Mouse (Mus musculus) cerebellum, postnatal 25 days (tissue): ENCODE data around the gene Alox8.

Experiments
- DNase-seq, 2 experiments: peaks; one replicate each; pipeline ENCODE4 v3.0.0; 2021; ENCODE audit warnings: mixed read lengths in 2 of 2

Alox8 gene

DNA sequence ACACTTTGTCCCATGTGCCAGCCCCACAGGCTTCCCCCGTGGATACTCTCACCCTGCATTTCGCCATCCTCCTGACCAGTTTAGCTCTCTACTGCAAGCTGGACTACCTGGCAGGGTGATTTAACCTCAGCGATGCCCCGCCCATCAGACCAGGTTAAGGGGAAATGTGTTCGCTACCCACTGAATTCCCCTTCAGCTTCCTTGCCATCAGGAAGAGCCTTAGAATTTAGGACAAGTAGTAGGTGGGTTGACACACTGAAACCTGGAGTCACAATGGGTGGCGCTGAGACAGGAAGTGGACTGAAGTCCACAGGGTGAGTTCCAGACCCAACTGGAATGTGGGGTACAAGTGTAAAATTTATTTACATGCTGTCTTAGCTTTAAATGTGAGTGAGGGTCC lies at the start of gene Alox8:
Gene Alox8 (minus strand): TSS at position 101 of the 400 bp plus-strand sequence.
- DNase-seq, result peak; percentile 17 to 24

DNA sequence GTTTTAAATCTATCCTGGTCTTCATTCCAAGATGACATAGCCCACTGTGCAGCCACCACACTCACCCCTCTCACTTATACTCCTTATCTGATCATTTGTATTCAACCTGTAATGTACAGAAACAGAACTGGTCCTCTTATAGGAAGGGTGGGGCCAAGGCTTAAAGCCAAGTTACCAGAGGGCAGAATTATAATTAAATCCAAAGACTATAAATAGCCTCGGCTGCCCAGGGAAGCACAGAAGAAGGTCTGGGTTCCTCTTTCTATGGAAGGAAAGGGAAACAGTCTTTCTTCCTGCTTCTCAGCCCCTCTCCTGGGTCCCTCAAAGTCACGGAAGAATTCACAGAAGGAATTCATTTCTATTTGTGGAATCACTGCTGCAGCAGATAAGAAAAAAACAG lies 48.0 kb upstream of the Alox8 start:
- DNase-seq, result no peak

DNA sequence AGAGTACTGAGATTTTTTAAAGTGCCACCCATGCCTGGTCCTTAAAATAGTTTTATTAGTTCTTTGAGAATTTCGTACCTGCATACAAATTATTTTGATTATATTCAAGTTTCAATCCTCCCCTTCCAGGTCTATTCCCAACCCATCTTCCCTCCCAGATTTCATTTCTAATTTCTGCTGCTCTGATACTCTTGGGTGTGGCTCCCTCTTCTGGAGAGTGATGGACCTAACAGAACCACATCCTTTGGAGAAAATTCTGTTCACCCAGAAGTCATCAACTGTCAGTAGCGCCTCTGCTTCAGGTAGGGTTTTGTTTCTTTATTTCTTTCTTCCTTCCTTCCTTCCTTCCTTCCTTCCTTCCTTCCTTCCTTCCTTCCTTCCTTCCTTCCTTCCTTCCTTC lies 47.3 kb upstream of the Alox8 start:
- DNase-seq, result peak; percentile 53 to 76

DNA sequence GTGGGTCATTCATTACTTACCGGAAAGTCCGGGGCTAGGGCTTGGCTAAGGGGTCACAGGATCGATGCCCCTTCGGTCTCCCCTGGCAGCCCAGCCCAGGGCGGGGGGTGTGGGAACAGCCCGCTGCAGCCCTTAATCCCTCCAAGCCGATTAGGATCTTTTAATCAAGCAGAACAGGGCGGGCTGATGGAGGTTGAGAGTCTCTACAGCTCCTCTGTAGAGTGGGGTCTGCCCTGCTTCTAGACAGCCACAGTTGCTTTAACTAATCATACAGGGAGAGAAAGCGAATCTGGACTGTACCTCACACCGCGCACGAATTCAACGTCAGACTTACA lies 39.2 kb upstream of the Alox8 start, which contains the start of gene Gucy2e:
Gene Gucy2e (minus strand): TSS at position 111 of the 335 bp plus-strand sequence.
- no peak for DNase-seq

DNA sequence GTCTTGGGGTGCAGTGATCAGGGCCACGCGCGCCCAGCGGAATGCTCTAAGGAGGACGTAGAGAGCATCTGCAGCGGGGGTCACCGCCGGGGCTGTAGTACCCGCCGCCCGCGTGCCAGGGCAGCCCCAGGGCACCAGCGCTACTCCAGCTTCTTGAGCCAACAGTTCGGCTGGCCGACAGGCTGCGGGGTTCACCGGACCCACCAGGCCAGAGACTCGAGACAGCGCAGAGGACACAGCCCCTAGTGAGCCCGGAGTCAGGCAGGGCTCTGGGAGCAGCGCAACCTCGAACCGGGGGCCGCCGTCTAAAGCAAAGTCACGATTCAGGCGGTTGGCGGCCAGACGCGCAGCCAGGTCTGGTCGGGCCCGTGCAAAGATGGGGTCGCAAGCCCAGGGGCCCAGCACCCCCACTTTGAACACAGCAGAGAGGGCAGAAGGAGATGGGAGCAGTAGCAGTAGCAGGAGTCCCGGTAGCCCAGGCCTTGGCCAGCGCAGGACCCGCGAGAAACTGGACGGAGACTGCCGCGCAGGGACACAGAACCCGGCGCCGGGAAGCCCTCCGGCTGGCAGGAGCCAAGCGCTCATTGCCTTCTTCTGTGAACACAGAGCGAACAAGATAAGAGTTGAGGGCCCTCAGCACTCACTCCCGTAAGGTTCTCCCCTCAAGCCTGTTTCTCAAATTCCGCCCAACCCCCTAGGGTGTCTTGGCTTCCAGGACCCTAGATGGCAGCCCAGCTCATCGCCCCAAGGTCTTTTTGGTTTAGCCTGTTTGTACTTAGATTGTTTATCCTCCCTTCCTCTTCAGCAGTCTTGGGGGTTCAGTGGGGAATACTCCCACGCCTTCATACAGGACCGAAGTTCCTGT lies 38.6 kb upstream of the Alox8 start:
- peak in 1 of 2 experiments; percentile 48 for DNase-seq

DNA sequence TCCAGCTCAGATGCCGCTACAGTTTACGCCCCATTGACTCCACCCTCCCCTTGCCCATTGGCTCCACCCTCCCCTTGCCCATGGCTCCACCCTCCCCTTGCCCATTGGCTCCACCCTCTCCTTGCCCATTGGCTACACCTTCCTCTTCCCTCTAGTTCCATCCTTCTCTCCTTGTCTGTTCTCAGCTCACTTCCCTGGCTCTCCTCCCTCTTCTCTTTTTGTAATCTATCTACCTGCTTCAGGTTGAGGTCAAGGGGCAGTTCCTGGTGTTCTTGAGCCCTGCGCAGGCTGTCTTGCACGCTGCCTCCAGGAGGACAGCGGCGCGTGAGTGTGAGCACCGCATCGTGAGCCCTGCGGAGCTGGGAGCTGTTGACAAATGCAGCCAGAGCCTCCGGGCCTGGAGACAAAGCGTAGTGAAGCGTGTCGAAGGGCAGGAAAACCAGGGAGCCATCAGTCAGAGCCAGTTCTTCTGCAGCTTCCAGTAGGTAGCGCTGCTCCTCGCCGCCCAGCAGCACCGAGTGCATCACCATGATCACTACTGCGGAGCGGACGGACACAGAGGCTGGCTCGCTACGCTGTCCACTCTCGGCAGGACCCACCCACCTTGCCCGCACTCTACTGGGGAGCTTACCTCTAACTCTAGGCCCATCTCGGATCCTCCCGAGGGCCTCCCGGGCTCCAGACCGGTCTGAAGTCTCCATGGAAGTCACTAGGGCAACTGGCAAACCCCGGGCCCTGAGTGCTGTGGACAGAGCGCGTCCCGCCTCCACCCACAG lies 37.8 kb upstream of the Alox8 start:
- peak; percentile 85 to 90 for DNase-seq

DNA sequence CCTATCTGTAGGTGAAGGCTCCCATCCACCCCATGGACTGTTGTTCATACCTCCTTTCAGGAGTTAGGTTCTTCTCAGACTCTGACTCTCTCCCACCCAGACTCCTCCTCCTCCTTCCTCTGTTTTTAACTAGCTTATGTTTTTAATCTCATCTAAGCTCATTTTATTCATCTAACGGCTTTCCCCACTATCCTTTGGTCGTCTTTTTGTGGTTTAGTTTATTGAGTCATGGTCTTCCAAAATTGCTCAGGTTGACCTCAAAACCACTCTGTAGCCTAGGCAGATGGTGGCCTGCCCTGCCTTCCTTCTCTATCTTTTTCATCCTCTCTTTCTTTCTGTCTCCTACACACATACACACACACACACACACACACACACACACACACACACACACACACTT lies 35.5 kb upstream of the Alox8 start:
- no peak for DNase-seq

DNA sequence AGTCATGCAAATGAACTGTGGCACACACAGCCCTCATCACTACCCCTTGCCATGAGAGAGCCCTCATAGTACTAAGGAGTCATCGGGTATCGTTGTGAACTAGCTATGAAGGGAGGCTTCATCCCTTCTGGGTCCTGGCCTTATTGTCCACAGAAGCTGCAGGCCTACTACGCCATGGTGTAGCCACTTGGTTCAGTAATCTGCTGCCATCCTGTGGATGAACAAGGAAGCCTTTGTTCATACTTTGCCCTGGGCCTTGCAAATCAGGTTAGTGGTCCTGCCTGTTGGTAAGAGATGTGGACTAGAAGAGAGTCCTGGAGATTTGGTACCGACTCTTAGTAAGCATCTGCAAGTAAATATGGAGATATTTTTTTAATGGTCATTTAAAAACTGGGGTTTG lies 32.8 kb upstream of the Alox8 start:
- no peak for DNase-seq

DNA sequence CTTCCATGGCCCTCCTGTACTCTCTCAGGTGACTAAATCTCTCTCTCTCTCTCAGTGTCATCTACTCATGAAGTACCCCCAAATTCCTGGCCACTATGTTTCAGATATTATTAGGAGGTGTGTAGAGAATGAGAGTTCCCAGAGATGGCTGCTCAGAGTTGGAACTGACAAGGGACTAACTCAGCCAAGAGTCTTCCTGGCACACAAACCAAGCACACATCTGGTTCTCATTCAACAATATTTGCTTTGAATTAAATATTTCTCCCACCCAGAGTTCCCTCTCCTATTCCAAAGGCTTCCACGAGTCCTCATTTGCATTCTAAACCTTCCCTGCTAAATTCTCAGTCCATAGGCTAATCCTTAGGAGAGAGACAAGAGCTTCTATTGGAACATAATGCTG lies 28.1 kb upstream of the Alox8 start:
- DNase-seq, result no peak

DNA sequence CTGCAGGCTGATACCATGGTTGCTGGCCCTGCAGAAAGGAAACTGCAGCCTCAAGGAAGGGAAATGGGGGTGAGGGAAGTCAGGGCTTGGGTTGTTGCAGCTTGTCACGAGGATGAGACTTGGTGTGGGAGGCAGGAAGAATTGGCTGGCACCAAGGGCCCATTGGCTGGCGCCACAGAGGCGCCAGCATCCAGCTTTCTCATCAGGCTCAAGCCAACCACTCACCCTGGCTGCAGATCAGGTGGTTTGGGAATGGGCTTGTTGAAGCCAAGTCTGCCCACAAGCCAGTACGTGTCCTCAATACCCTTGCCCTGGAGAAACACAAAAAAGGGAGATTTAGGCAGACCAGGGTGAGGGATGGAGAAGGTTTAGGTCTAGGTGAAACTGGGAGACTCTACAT lies 25.5 kb upstream of the Alox8 start:
- no peak for DNase-seq

DNA sequence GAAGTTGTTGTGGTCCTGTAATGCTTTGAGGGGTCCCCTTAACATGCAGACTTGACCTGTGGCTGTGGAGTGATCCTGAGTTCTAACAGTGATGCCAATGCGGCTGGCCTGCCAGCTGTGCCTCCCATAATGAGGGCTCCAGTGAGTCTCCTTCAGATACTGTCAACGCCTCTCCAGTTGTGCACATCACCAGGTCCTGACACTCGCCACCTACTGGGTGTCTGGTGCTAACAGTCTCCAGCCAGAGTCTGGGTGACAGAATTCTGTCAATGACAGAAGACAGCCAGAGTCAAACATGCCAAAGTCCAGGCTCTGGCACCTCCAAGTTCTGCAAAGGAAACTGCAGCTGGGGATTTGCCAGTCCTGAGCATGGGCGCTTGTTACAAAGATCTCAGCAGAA lies 23.4 kb upstream of the Alox8 start:
- no peak for DNase-seq

DNA sequence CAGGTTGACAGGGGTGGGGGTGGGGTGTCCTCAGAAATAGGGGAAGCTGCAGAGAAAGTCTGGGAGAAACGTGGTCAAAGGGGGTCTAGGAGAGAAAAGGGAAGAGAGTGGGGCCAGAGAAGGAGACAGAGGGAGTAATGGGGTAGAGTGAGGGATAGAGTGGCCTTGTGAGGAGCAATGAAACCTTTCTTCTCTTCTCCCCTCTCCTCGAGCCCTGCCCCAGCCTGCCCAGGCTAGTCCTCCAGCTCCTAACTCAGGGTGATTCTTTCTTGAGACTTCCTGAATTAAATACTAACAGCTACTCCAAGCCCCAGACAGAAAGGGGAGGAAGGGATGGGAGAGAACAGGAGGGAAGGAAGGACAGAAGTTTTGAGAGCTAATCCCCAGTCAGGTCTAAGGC lies 21.0 kb upstream of the Alox8 start:
- no peak for DNase-seq

DNA sequence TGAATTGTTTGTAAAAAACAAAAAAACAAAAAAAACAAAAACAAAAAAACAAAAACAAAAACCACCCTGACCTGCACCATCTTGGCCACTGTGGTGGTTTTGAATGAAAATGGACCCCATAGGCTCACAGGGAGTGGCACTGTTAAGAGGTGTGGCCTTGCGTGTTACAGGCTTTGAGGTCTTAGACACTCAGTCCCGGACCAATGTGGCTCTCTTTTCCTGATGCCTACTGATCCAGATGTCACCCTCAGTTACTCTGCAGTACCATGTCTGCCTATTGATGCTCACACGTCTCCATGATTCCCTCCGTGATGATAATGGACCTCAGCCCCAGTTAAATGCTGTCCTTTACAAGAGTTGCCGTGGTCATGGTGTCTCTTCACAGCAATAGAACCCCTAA lies 19.8 kb upstream of the Alox8 start:
- no peak for DNase-seq

DNA sequence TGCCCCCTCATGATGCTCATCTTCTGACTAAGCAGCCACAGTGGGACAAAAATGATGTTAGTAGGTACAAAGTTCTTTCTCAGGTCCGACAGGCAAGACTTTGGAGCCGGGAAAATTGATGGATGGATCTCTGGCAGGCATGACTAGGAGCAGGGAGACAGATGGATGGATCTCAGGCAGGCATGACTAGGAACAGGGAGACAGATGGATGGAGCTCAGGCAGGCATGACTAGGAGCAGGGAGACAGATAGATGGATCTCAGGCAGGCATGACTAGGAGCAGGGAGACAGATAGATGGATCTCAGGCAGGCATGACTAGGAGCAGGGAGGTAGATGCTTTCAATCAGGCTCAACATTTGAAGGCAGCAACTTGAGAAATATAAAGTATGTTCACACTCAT lies 13.8 kb upstream of the Alox8 start:
- peak; percentile 76 to 77 for DNase-seq

DNA sequence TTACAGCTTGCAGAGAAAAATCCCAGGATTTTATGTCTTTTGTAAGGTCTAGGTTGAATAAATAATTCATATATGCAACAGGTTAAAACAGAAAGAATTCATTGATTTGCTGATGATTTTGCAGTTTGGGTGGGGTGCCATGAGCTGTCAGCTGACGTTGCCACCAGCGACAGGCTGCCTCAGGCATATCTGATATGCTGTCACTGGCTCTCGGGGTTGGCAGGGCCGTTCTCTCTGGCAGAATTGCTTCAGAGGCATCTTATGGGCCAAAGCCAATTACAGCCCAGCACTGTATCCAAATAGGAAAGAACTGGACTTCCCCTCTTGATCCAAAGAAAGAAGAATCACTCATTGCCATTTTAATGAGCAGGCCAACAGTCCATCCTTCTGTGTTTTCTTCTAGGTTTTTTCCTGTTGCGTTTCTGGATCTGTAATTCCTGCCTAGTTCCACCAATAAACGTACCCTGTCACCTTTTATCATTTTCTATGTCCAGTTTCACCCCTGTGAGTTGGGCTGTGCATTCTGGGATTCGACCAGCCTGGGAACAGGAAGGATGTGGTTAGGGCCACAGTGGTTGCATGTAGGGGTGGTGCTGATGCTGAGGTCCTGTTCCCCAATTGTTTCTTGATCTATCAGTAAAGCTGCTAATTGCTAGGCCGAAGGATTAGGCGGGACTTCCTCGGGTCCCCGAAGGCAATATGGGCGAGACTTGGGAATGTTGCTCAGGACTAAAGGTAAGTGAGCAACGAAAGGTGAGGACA lies 5.0 kb upstream of the Alox8 start:
- no peak for DNase-seq

DNA sequence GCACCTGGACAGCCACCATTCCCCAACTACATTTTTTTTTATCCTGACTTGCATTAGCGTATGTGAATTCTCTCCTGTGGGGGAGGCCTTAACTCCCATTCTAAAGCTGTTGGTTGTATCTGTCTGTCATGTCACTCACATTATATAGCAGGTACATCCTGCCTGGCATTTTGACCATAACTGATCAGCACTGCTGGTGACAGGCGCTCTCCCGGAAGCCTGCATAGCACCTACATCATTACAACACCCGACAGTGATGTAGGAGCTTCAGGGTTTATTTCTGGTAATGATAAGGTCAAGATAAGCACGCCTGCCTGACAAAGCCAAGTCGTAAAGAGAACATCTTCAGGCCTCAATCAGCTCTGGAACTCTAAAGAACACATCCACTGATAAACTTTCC lies 2.6 kb upstream of the Alox8 start:
- no peak for DNase-seq

DNA sequence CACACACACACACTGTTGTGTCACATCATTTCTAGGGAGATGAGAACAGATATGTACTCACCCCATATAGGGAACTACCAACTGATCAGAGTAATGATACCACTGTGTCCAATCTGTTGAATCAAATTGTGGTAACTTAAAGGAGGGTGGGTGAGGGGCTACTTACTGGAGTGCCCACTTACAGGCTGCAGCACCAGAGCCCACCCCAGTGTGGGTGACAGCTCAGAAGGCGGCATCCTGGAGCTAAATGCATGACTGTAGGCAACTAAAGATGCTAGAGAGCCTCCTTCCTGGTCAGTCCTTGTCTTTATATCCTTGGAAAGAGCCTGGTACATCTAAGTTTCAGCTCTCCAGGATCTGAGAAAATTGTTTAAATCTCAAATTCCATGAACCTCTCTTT lies 1.6 kb upstream of the Alox8 start:
- DNase-seq, result no peak

DNA sequence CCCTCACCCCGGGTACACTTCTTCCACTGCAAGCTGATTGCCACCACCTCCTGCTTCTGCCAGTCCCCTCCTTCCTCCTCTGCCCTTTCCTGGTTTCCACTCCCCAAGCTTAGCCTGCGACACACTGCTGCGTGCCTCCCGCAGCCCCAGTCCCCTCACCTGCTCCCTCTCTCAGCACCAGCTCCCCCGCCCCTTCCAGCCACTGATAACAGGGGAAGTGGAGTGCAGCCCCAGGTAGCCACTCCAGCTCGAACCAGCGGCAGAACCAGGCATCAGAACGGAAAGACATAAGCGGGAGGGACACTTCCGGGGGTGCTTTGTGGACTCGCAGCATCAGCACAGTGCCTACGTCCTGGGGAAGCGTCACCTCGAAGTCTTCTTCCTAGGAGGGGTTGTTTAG lies 449 bp downstream of the Alox8 start:
- DNase-seq, result peak; percentile 51 to 55

DNA sequence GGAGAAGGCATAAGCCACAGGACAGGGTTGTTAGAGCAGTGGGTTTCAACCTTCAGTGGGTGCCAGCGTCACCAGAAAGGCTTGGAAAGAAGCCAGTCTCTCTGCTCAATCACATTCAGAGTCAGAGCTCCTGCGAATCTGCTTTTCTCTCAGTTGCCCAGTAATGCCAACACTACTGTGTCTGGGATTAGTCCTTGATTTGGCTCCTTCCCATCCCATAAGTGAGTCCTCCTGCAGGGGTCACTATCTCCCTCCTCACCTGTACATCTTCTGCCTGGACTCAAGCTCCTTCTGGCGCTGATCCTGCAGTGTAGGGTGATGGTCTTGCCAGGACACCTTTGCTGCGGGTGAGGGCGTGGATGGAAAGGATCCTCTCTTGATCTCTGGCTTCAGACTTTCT lies 877 bp downstream of the Alox8 start:
- DNase-seq, result peak in 1 of 2 experiments; percentile 69

DNA sequence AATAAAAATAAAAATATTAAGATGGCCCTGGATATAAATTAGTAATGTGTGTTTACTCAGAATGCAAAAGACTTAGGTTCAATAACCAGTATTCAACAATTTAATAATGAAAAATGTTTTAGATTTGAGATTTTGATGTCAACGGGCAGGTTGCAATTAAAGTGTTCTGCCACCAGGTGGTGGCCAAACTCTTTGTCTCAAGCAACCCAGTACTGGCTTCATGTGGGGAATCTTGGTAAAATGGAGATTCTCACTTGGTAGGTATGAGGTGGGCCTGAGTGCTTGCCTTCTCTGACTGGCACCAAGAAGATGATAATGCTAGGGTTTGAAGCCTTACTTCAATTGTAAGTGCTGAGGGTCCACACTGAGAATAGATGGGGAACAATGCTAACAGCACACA lies 4.8 kb downstream of the Alox8 start:
- DNase-seq, result peak; percentile 60 to 74

DNA sequence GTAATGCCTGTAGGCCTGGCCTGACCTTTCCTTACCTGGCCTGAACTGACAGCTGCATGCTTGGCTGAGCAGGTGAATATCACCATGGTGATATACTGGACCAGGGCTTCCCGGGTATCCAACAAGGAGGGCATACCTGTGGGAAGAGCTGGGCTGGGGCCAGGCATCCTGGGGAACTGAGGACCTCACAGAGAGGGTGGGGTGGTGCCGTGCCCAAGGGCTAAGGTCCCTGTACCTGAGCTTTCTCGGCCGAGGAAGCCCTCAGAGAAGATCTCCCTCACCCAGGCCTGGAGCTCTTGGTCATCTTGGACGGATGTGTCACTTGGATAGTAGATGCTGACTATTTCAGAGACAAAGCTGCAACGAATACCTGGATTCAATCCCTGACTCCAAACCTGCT lies 11.7 kb downstream of the Alox8 start:
- DNase-seq, result no peak

DNA sequence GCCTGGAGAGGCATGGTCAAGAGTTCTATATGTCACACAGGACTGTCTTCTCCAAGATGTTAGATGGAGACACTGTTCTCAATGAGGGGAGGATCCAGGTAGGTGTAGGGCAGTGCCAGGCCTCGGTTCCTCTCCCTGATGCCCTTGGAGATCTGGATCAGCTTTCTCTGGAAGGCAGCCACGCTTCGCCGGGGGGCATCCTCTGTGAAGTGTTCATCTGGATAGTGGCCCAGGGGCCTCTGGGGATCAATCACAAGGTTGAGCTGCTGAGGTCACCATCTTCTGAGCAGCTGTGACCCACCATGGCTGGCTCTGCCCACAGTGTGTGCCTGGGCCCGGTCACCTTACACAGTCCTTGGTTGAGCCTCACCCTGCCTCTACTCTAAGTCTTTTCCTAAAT lies 12.6 kb downstream of the Alox8 start:
- DNase-seq, result no peak

DNA sequence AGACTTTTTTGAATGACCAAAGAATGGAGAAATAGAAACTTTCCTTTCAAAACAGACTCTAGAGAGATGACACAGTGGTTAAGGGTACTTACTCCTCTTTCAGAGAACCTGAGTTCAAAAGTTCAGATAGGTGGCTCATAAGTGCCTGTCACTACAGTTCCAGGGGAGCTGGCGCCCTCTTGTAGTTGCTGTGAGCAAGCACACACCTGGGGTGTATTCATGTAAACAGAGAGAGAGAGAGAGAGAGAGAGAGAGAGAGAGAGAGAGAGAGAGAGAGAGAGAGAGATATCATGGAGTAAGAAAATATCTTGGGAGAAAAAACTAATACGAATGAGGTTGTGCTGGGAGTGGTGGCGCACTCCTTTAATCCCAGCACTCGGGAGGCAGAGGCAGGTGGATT lies 17.5 kb downstream of the Alox8 start:
- no peak for DNase-seq

DNA sequence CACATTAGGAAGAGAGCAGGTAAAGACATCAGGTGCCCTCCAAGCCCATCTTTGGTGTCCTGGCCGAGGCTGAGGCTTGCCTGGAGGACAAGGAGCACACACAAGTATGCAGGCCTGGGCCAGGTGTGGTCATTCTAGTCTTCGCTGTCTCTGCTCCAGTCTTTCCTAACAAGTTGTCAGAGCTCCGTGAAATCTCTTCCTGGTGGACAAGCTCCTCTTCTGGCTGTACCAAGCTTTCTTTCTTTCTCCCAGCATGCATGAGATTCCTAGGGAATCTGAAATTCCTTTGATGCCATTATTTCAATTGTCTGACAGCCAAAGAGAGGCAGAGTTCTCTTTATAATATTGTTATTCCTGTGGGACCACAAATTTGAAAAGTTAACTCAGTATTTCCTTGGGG lies 18.1 kb downstream of the Alox8 start:
- DNase-seq, result no peak
